Mouse (Mus musculus) heart, embryonic 14.5 days (tissue): ENCODE measurements around the gene Nlrp1a. TPM values are rescaled to one million over a fixed set of nuclear protein-coding genes. Genes with fewer than 3 reads are reported as not detected.

ENCODE experiments used
- ATAC-seq: fragments of 200-750 bp; cut with Nextera tagmentation; 2 replicates; pipeline ENCODE4 v1.8.0; 2017; ENCODE audit warnings: low read depth, moderate TSS enrichment; ENCODE audit not compliant: insufficient number of reproducible peaks, insufficient read depth, low FRiP score
- H3K27ac ChIP-seq, 2 experiments: fragments of 200-500 bp in 1 of 2; fragments of 300-500 bp in 1 of 2; sonication (generic) in 1 of 2; replicated peaks in 1 of 2; 2 replicates each; pipeline ENCODE4 v1.5.1; 2012 to 2014; ENCODE audit warnings: low read depth in 2 of 2, low read length in 2 of 2, control low read depth in 1 of 2, mild to moderate bottlenecking in 1 of 2, mixed read lengths in 1 of 2; ENCODE audit not compliant: control insufficient read depth in 1 of 2, insufficient read depth in 1 of 2
- H3K27me3 ChIP-seq: fragments of 300-500 bp; sonication (generic); 2 replicates; pipeline ENCODE4 v1.6.1; 2014; ENCODE audit warnings: mild to moderate bottlenecking, low read length, control low read depth; ENCODE audit not compliant: control insufficient read depth, insufficient read depth
- H3K36me3 ChIP-seq: fragments of 300-500 bp; sonication (generic); 2 replicates; pipeline ENCODE4 v1.6.1; 2014; ENCODE audit warnings: mild to moderate bottlenecking, control low read depth, low read length, mixed read lengths; ENCODE audit not compliant: control insufficient read depth, insufficient read depth
- H3K4me1 ChIP-seq, 2 experiments: fragments of 200-500 bp in 1 of 2; fragments of 300-500 bp in 1 of 2; sonication (generic) in 1 of 2; 2 replicates each; pipeline ENCODE4 v1.6.1; 2012 to 2014; ENCODE audit warnings: low read length in 2 of 2, control low read depth in 1 of 2, mixed read lengths in 1 of 2; ENCODE audit not compliant: control insufficient read depth in 2 of 2, insufficient read depth in 2 of 2
- H3K4me2 ChIP-seq: fragments of 300-500 bp; sonication (generic); 2 replicates; pipeline ENCODE4 v1.6.1; 2014; ENCODE audit warnings: mild to moderate bottlenecking, low read length
- H3K4me3 ChIP-seq, 2 experiments: fragments of 200-500 bp in 1 of 2; fragments of 300-500 bp in 1 of 2; sonication (generic) in 1 of 2; 2 replicates each; pipeline ENCODE4 v1.5.1; 2012 to 2014; ENCODE audit warnings: low read length in 2 of 2, mild to moderate bottlenecking in 2 of 2, control low read depth in 1 of 2, low read depth in 1 of 2, moderate library complexity in 1 of 2; ENCODE audit not compliant: control insufficient read depth in 1 of 2, insufficient read depth in 1 of 2
- H3K9ac ChIP-seq: fragments of 300-500 bp; sonication (generic); 2 replicates; pipeline ENCODE4 v1.6.1; 2014; ENCODE audit warnings: mild to moderate bottlenecking, low read length
- H3K9me3 ChIP-seq: fragments of 300-500 bp; sonication (generic); 2 replicates; pipeline ENCODE4 v1.6.1; 2016; ENCODE audit warnings: low read length, control low read depth; ENCODE audit not compliant: control insufficient read depth
- WGBS: fragments of 180-500 bp; shearing (Covaris S2); extraction: QIAGEN DNeasy Blood & Tissue Kit; methylation state at CpG from one replicate; pipeline ENCODE4 v1.1.7; 2014; 5-methylcytosine and 5-hydroxymethylcytosine counted together
- polyA plus RNA-seq: library from polyadenylated mRNA; unstranded; fragments of >200 nt; fragmentation: Nextera tagmentation; extraction: Ambion mirVana; gene quantifications from 2 replicates; pipeline ENCODE4 v1.2.1, GENCODE M21; 2014

The Nlrp1a gene
- 0.08 TPM in 1 of 2 replicates, not detected in the other for polyA plus RNA-seq

GRCm38 (mm10) chr11:71144661-71145060 lies at the start of gene Nlrp1a:
Gene Nlrp1a, minus strand, starts transcription at chr11:71144704.
- ATAC-seq: no peak
- no peaks in the 10 kb centered on the region for H3K36me3 ChIP-seq
- H3K4me2 ChIP-seq: no peak within 1 kb of the TSS
- WGBS: 65% methylated on average over 3 of the region's 3 CpGs
- no peaks in the 10 kb centered on the region for H3K27me3 ChIP-seq
- no peaks in the 10 kb centered on the region for H3K4me1 ChIP-seq
- H3K9ac ChIP-seq: no peak within 1 kb of the TSS
- H3K4me3 ChIP-seq: no peak within 1 kb of the TSS
- H3K9me3 ChIP-seq: no peaks in the 10 kb centered on the region
- H3K27ac ChIP-seq: no peak within 1 kb of the TSS

- no peaks in the 10 kb centered on the region for H3K27me3 ChIP-seq
- H3K9me3 ChIP-seq: no peaks in the 10 kb centered on the region
- WGBS: 61% methylated on average over 1 of the region's 1 CpGs
- H3K9ac ChIP-seq: no peak overlapping the region
- no peak overlapping the region for H3K4me2 ChIP-seq
- ATAC-seq: no peak
- no peaks in the 10 kb centered on the region for H3K36me3 ChIP-seq
- H3K27ac ChIP-seq: no peak overlapping the region
- no peaks in the 10 kb centered on the region for H3K4me1 ChIP-seq
- H3K4me3 ChIP-seq: no peak overlapping the region
These were observed 25.1 kb upstream of the Nlrp1a start for GRCm38 (mm10) chr11:71169633-71170032.

DNA sequence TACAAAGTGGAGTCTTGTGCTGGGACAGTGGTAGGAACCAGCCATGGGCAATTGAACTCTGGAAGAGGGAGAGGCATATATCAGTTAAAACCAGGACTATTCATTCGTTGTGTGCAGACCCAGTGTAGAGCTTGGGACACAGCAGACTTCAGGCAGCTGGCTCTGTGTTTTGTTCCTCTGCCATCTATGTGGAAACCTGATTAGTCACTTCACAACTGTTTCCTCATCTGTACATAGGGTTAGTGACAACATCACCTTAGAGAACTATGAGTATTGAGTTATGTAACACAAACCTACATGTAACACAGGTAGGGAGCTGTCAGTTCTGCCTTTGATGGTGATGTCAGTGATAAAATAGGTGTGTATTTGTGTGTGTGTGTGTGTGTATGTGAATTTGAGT lies 19.6 kb upstream of the Nlrp1a start:
- no peak overlapping the region for H3K9ac ChIP-seq
- no peak overlapping the region for H3K4me3 ChIP-seq
- ATAC-seq: no peak
- H3K9me3 ChIP-seq: no peaks in the 10 kb centered on the region
- H3K4me1 ChIP-seq: no peaks in the 10 kb centered on the region
- no peak overlapping the region for H3K4me2 ChIP-seq
- WGBS: 52% methylated on average over 1 of the region's 1 CpGs
- no peak overlapping the region for H3K27ac ChIP-seq
- no peaks in the 10 kb centered on the region for H3K36me3 ChIP-seq
- H3K27me3 ChIP-seq: no peaks in the 10 kb centered on the region

GRCm38 (mm10) chr11:71159439-71160136 lies 15.1 kb upstream of the Nlrp1a start:
- Histone ChIP-seq H3K27ac (no peak overlapping the region), H3K4me3 (no peak overlapping the region), H3K27me3 (no peaks in the 10 kb centered on the region), H3K9ac (no peak overlapping the region), H3K4me1 (no peaks in the 10 kb centered on the region), H3K4me2 (no peak overlapping the region), H3K36me3 (no peaks in the 10 kb centered on the region), H3K9me3 (no peaks in the 10 kb centered on the region)
- WGBS: 67% methylated on average over 3 of the region's 3 CpGs
- no peak for ATAC-seq

DNA sequence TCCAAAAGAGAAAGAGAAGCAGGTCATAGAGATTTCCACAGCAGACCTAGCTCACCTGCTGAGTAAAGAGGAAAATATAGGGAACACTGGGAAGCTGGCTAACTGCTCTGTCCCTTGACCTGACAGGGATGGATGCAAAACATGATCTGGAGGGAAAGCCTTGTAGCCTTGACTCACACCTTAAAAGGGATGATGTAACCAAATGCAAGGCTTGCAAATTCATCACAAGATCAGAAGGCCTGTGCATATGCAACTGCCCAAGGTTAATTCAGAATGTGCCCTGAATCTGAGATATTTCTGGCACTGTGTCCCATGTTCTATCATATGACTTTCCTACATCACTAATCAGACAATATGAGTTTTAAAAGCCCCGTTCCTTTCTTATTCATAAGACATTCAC lies 10.8 kb upstream of the Nlrp1a start:
- H3K27me3 ChIP-seq: no peaks in the 10 kb centered on the region
- WGBS: 61% methylated on average over 1 of the region's 1 CpGs
- no peaks in the 10 kb centered on the region for H3K36me3 ChIP-seq
- no peak overlapping the region for H3K27ac ChIP-seq
- no peak overlapping the region for H3K4me3 ChIP-seq
- H3K4me2 ChIP-seq: no peak overlapping the region
- no peak overlapping the region for H3K9ac ChIP-seq
- H3K9me3 ChIP-seq: no peaks in the 10 kb centered on the region
- no peak for ATAC-seq
- no peaks in the 10 kb centered on the region for H3K4me1 ChIP-seq

- no peak overlapping the region for H3K4me2 ChIP-seq
- no peak for ATAC-seq
- H3K4me1 ChIP-seq: no peaks in the 10 kb centered on the region
- no peaks in the 10 kb centered on the region for H3K27me3 ChIP-seq
- no peaks in the 10 kb centered on the region for H3K36me3 ChIP-seq
- 70% methylated on average over 1 of the region's 1 CpGs for whole genome bisulfite sequencing
- H3K27ac ChIP-seq: no peak overlapping the region
- H3K4me3 ChIP-seq: no peak overlapping the region
- no peak overlapping the region for H3K9ac ChIP-seq
- H3K9me3 ChIP-seq: no peaks in the 10 kb centered on the region
These were observed 2.5 kb downstream of the Nlrp1a start for GRCm38 (mm10) chr11:71142031-71142430.

DNA sequence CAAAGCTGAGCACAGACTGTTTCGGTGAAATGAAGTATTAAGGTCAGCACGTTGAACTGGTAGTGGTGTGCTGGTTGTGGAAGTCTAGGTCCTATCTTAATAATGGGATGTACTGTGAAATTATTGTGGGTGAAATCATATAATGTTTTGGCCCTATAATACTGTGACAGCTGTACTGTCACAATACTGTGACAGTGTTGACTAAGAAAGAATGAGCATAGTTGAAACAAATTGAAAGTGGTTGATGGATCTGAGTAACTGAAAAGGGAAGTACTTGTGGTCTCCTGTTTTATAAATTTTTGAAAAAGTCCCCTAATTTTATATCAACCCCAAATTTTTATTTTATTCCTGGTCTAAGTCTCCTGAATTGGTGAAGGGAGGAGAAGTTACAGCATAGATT lies 37.4 kb downstream of the Nlrp1a start:
- Histone ChIP-seq H3K9me3 (no peaks in the 10 kb centered on the region), H3K27me3 (no peaks in the 10 kb centered on the region), H3K9ac (no peak overlapping the region), H3K4me2 (no peak overlapping the region), H3K4me1 (no peaks in the 10 kb centered on the region), H3K27ac (no peak overlapping the region), H3K4me3 (no peak overlapping the region), H3K36me3 (no peaks in the 10 kb centered on the region)
- ATAC-seq: no peak
- 73% methylated on average over 2 of the region's 2 CpGs for WGBS
